Mouse (Mus musculus) fibroblast of lung, adult 2 months (primary cell): ENCODE results near the gene Gdpd5.
"Not testable (repeated sequence)": the region's sequence is repeated elsewhere in the genome, so short reads cannot be mapped to it uniquely, and the experiment has no call there.

Source experiments
- DNase-seq: peaks from one replicate; pipeline ENCODE4 v3.0.0-alpha.2; 2011; ENCODE audit warnings: low read depth

Gene Gdpd5

DNA sequence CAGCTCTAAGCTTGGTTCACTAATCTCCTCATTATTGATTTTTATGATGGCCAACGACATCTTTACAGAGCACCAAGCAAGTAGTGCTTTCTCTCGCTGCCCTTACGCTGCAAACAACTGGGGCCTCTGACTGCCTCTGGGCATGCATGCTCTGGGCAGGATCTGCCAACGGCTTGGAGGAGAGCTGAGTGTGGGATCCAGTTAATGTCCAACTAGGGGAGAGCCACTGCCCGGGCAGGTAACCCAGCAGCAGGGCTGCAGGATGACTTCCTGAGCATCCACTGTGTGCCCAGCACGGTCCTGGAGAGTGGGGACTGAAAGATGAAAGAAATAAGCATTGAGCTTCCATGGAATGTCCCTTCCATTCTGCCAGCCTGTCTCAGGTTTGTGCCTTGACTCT, 14.5 kb upstream of the Gdpd5 start:
- no peak for DNase-seq

DNA sequence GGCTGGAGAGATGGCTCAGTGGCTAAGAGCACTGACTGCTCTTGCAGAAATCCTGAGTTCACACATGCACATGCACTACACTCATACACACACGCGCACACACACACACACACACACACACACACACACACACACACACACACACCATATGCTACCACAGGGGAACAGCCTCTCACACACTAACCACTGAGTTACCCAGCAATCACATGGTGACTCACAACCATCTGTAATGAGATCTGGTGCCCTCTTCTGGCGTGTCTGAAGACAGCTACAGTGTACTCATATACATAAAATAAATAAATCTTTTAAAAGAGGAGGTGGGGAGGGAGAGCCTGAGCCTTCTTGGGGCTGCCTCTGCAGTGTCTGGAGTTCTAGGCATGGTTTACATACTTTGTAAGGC, 6.9 kb upstream of the Gdpd5 start:
- DNase-seq = not testable (repeated sequence)

- DNase-seq = no peak
Measured at GRCm38 (mm10) chr7:99375455-99375854, 5.8 kb upstream of the Gdpd5 start.

GRCm38 (mm10) chr7:99378870-99379269, 2.3 kb upstream of the Gdpd5 start:
- DNase-seq = no peak

GRCm38 (mm10) chr7:99380491-99381213, 562 bp upstream of the Gdpd5 start:
- no peak for DNase-seq

DNA sequence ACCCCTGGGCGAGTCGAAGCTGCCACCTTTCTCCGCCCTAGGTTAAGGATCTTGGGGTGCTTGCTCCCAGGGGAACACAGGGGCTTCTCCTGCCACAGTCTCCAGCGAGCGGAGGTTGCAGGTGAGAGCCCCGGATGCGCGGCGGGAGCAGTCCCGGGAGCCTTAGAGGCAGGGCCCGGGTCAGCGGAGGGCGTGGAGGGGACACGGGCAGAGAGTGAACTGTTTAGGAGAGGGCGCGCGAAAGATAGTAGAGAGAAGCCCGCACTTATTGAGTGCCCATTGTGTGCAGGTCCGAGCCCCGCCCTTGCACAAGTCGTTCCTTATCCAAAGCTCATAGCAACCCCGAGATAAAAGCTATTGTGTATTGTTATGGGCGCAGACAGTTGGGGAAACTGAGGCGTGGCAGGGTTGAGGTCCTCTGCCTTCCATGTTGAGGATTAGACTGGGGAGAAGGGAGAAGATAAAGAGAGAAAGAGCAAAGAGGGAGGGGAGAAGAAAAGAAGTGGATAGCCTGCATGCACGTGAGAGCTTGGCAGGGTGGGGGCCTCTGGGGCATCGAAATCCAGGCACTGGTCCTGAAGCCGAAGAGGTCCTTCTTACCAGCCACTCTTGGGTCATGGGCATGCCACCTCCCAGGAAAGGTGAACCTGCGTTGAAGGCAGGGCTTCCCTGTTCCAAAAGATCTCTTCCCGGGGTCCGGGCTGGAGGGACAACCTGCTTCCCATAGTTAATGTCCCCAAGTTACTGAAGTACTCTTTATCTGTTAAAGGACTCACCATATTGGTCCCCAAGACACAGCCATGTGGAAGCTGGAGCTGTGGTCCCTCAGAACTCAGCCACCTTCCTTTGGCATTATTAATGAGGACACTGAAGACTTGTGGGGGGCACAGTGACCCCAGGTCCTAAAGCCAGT, 1.1 kb downstream of the Gdpd5 start:
- DNase-seq = no peak

- DNase-seq = no peak
Measured at GRCm38 (mm10) chr7:99383246-99383645, 2.0 kb downstream of the Gdpd5 start.

- no peak for DNase-seq
Measured at GRCm38 (mm10) chr7:99384101-99384611, 2.9 kb downstream of the Gdpd5 start.

- DNase-seq = peak; percentile 47
Measured at GRCm38 (mm10) chr7:99386030-99386429, 4.8 kb downstream of the Gdpd5 start.

DNA sequence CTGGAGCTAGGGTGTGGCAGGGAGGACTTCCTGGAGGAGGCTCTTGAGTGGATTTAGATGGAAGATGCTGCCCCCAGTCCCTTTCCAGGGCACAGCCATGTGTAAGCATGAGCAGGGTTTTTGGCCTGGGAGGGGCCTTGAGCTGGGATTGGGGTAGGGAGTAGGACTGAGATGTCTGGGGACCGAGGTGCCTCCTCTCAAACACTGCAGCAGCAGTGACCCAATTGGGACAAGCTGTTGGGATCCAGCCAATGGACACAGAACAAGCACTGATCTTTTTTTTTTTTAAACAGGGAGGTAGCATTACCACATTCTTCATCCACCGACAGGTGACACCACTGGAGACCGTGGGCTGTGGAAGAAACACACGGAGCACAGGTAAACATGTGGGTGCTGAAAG, 5.6 kb downstream of the Gdpd5 start:
- DNase-seq = no peak

GRCm38 (mm10) chr7:99387356-99387755, 6.1 kb downstream of the Gdpd5 start:
- DNase-seq = no peak

DNA sequence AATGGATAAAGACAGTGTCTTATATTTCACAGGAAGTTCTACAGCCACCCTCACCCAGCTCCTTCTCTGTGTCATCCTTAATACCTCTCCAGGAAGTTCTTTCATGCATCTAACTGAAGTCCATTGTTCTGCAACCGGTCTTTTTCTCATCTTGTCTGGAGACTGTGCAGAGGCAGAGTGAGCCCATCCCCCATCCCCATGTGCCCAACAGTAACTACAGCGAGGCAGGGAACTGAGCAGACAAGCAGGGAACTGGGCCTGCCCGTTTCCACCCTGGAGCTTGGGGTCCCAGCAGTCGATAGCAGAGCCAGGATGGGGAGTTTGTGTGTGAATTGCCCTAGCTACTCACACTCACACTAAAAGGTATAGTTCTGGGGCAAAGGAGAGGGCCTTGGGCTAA, 9.3 kb downstream of the Gdpd5 start:
- no peak for DNase-seq

GRCm38 (mm10) chr7:99392696-99393095, 11.5 kb downstream of the Gdpd5 start:
- DNase-seq = no peak

DNA sequence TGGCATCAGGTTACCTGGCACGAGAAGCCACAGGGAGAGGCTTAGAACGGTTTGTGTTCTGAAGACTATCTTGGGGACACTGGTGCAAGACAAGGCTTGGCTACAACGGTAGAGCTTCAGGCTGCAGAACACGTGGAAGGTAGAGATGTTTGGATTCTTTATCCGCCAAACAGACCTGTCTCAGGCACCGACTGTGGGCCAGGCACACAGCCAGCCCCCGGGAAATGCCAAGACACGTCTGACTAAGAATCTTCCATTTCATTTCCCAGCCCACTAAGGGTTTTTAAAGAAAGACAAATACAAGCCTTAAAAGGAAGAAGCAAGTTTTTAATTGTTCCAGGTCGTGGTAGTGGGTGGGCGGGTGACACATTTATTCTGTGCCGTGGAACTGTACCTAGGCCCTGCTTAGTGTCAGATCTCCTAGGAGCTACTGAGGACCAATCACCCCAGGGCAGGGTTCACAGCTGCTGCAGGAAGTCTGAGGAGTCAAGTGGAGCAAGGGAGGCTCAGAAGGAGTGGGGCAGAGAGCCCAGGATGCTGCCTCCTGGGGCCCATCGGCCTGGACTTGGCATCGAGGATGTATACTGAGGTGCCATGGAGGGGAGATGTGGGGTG, 12.6 kb downstream of the Gdpd5 start:
- no peak for DNase-seq

- no peak for DNase-seq
Measured at GRCm38 (mm10) chr7:99395385-99395784, 14.2 kb downstream of the Gdpd5 start.

GRCm38 (mm10) chr7:99395908-99396616, 14.8 kb downstream of the Gdpd5 start:
- DNase-seq = no peak

DNA sequence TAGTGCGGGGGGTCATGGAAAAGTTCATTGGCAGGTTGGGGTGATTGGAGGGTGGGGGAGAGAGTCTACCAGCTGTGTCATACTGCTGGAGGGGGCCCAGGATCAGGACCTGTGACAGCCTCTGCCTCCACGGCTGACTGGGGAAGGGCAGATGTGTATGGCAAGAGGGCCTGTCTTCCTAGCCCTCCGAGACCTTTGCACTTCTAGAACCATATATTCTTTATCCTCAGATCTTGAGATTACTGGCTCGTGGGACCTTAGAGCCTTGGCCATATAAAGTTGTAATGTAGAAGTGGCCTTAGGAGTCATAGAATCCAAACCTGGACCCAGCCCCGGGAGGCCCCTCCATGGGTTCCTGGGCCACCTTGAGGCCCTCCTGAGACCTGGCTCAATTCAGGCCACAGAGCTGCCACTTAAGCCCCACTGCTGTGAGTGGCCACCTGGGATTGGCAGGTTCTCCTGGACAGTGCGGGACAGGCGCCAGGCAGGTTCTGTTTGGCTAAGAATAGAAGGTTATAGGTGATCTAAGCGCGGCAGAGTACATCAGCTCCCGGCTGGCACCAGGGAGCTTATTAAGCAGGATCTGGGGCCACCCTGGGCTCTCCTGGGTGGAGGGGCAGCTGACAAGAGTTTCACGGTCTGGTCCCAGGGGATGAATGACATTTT, 15.9 kb downstream of the Gdpd5 start:
- no peak for DNase-seq

DNA sequence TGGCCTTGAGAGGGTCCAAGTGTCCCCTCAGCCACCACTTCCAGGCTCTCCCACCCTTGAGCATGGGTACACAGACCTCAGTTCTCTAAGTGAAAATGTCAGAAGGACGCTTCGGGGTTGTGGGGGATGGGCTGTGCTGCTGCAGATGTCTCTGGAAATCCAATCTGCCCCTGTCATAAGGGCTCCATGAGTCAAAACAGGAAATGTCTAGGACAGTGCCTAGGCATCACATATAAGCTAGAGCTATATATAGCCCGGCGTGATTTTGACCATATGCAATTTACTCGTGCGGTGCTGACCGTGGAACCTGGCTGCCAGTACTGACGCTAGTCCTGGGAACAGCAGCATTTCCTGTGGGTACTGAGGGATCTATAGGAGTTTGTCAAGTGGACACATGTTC, 20.2 kb downstream of the Gdpd5 start:
- DNase-seq = no peak

DNA sequence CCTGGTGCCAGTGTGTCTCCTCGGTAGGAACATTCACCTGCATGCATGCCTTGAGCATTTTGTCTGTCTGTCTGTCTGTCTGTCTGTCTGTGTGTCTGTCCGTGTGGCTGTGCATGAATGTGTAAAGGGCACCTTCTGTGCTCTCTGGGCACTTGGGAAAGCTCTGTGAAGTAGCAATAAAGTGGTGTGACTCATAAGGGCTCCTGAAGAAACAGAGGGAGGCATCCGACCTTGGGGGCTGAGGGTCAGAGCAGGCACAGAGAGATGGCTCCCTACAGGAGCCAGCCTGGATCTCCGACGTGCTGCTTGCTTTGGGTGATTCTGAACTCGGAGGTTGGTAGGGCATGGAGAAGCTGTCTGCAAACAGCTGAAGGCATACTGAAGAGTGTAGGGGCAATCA, 21.3 kb downstream of the Gdpd5 start:
- no peak for DNase-seq

DNA sequence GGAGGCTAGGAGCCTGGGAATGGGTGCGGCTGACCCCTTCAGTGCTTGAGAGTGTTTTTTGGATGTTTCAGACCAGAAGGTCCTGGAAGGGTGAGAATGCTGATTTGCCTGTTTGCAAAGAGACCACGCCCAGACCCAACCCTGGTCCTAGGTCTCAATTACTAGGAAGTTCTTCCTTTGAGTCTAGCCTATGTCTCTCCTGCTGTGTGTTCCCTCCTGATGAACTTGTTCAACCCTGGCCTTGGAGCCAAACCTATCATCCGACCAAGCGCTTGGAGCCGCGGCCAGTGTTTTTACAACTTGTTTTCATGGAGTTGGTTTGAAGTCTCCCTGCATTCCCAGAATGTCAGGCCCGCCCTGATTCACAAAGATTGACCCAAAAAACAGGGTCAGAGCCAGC, 22.0 kb downstream of the Gdpd5 start:
- peak; percentile 79 for DNase-seq

GRCm38 (mm10) chr7:99404031-99404735, 23.0 kb downstream of the Gdpd5 start:
- no peak for DNase-seq
